Mouse (Mus musculus): ENCODE measurements at regions not wholly inside any gene's neighbourhood (a gene's known extent, or its start where the extent isn't known, plus 50 kb on each side); places are given as distances from the start of the nearest gene placed in this dataset.

- Histone ChIP-seq H3K27ac (ENCODE audit: poor library complexity, severe bottlenecking) (no peak overlapping the region), H3K9me3 (replicated peaks) (no peaks in the 10 kb centered on the region), H3K4me3 (no peak overlapping the region), H3K36me3 (no peaks in the 10 kb centered on the region), H3K9ac (no peak overlapping the region), H3K27me3 (replicated peaks) (no peaks in the 10 kb centered on the region), H3K4me1 (replicated peaks) (peaks cover 11% of the 10 kb centered on the region), H3K4me2 (no peak overlapping the region)
- ATAC-seq (ENCODE audit: insufficient number of reproducible peaks, low FRiP score), result no peak
- 82% methylated on average over 7 of the region's 7 CpGs for WGBS
Observed at GRCm38 (mm10) chr16:29981543-29981942, 82.6 kb upstream of the Hes1 start.

DNA sequence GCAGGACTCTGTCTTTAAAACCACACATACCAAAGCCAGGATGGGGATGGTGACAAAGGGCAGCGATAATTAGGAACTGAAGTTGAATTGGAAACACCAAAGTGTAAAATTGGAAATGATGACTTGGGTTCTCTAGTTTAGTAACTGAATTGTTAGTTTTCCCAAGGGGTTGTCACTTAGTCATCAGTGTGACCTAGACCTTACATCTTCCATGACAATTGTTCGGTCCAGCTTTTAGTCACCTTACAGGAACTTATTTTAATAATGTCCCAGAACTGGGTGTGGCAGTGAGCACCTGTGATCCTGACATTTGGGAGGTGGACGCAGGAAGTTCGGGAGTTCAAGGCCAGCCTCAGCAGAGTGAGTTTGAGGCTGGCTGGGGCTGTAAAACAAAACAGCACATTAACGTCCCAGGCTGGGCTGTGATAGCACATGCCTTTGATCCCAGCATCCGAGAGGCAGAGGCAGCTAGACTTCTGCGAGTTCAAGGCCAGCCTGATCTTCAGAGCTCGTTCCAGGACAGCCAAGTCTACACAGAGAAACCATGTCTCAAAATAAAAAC, 81.9 kb upstream of the Hes1 start:
- H3K27ac ChIP-seq (ENCODE audit: poor library complexity, severe bottlenecking), result no peak overlapping the region
- no peak overlapping the region for H3K9ac ChIP-seq
- H3K9me3 ChIP-seq (replicated peaks), result no peaks in the 10 kb centered on the region
- H3K4me3 ChIP-seq, result no peak overlapping the region
- 84% methylated on average over 8 of the region's 8 CpGs for WGBS
- ATAC-seq (ENCODE audit: insufficient number of reproducible peaks, low FRiP score), result no peak
- no peaks in the 10 kb centered on the region for H3K36me3 ChIP-seq
- H3K27me3 ChIP-seq (replicated peaks), result 0 out of 2 replicates have a peak, but pooled peaks cover 2% of the 10 kb centered on the region
- H3K4me1 ChIP-seq (replicated peaks), result peaks cover 11% of the 10 kb centered on the region
- no peak overlapping the region for H3K4me2 ChIP-seq

DNA sequence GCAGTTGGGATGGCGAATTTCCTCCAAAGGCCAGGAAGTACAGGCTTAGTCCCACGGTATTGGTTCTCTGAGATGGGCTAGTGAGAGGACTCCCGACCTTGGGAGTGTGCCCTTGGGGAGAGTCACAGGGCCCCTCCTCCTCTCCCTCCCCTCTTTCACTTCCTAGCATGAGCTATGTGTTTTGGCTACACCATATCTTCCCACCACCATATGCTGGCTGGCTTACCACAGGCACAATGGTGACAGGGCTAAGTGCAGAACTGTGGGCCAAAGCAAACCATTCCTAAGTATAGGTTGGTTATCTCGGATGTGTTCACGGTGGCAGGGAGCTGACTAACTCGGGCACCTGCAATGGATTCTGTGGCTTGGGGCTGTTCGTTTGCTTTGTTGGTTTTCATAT, 81.0 kb upstream of the Hes1 start:
- Histone ChIP-seq H3K9me3 (replicated peaks) (no peaks in the 10 kb centered on the region), H3K4me2 (no peak overlapping the region), H3K4me1 (replicated peaks) (peaks cover 11% of the 10 kb centered on the region), H3K27ac (ENCODE audit: poor library complexity, severe bottlenecking) (no peak overlapping the region), H3K9ac (no peak overlapping the region), H3K27me3 (replicated peaks) (0 out of 2 replicates have a peak, but pooled peaks cover 2% of the 10 kb centered on the region), H3K36me3 (no peaks in the 10 kb centered on the region), H3K4me3 (no peak overlapping the region)
- WGBS, result 43% methylated on average over 7 of the region's 7 CpGs
- ATAC-seq (ENCODE audit: insufficient number of reproducible peaks, low FRiP score), result no peak

- ATAC-seq (ENCODE audit: insufficient number of reproducible peaks, low FRiP score), result no peak
- 78% methylated on average over 11 of the region's 11 CpGs for WGBS
- Histone ChIP-seq H3K36me3 (no peaks in the 10 kb centered on the region), H3K27ac (ENCODE audit: poor library complexity, severe bottlenecking) (no peak overlapping the region), H3K4me1 (replicated peaks) (peaks cover 8% of the 10 kb centered on the region), H3K4me2 (no peak overlapping the region), H3K9ac (no peak overlapping the region), H3K9me3 (replicated peaks) (no peaks in the 10 kb centered on the region), H3K4me3 (no peak overlapping the region), H3K27me3 (replicated peaks) (0 out of 2 replicates have a peak, but pooled peaks cover 2% of the 10 kb centered on the region)
Observed at GRCm38 (mm10) chr16:29985126-29985931, 78.9 kb upstream of the Hes1 start.

DNA sequence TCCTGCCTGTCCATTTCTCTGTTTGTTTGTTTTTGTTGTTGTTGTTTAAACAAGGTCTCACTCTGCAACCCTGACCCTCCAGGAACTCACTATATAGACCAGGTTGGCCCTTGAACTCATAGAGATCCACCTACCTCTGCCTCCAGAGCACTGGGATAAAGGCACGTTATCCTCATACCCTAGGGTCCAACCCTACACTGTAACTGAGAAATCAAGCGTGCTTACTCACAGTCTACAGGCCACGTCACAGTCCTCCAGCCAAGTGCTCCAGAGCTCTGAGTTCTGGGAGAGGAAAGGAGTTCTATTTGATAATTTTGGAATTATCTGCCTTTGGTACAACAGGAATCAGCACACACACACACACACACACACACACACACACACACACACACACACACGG, 76.6 kb upstream of the Hes1 start:
- 86% methylated on average over 4 of the region's 4 CpGs for WGBS
- H3K9me3 ChIP-seq (replicated peaks), result no peaks in the 10 kb centered on the region
- no peak overlapping the region for H3K4me2 ChIP-seq
- ATAC-seq (ENCODE audit: insufficient number of reproducible peaks, low FRiP score), result no peak
- H3K27me3 ChIP-seq (replicated peaks), result 0 out of 2 replicates have a peak, but pooled peaks cover 2% of the 10 kb centered on the region
- H3K4me3 ChIP-seq, result no peak overlapping the region
- no peak overlapping the region for H3K9ac ChIP-seq
- no peaks in the 10 kb centered on the region for H3K36me3 ChIP-seq
- peaks cover 11% of the 10 kb centered on the region for H3K4me1 ChIP-seq (replicated peaks)
- no peak overlapping the region for H3K27ac ChIP-seq (ENCODE audit: poor library complexity, severe bottlenecking)

- no peak overlapping the region for H3K4me2 ChIP-seq
- H3K9me3 ChIP-seq (replicated peaks), result no peaks in the 10 kb centered on the region
- peaks cover 8% of the 10 kb centered on the region for H3K4me1 ChIP-seq (replicated peaks)
- H3K4me3 ChIP-seq, result no peak overlapping the region
- 0 out of 2 replicates have a peak, but pooled peaks cover 2% of the 10 kb centered on the region for H3K27me3 ChIP-seq (replicated peaks)
- ATAC-seq (ENCODE audit: insufficient number of reproducible peaks, low FRiP score), result no peak
- H3K36me3 ChIP-seq, result no peaks in the 10 kb centered on the region
- 90% methylated on average over 6 of the region's 6 CpGs for WGBS
- H3K27ac ChIP-seq (ENCODE audit: poor library complexity, severe bottlenecking), result no peak overlapping the region
- H3K9ac ChIP-seq, result no peak overlapping the region
Observed at GRCm38 (mm10) chr16:29987999-29988398, 76.2 kb upstream of the Hes1 start.

DNA sequence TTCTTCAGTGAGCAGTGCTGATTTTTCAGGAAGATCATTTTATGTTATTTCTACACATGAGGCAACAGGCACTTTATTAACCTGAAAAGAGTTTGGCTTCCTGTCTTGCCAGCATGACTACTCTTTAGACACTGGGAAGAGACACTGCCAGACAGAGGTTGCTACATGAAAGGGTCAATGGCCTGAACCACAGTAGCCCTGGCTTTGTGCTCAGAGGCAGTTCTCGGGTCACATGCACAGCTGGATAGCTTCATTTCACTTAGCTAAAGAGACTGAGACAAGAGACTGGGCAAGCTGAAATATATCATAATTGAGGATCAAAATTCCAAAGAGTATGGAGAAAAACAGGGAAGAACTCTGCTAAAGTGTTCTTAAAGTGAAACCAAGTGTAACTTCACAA, 74.9 kb upstream of the Hes1 start:
- Histone ChIP-seq H3K9me3 (replicated peaks) (no peaks in the 10 kb centered on the region), H3K4me1 (replicated peaks) (peaks cover 4% of the 10 kb centered on the region), H3K36me3 (no peaks in the 10 kb centered on the region), H3K4me2 (no peak overlapping the region), H3K9ac (no peak overlapping the region), H3K27me3 (replicated peaks) (0 out of 2 replicates have a peak, but pooled peaks cover 2% of the 10 kb centered on the region), H3K27ac (ENCODE audit: poor library complexity, severe bottlenecking) (no peak overlapping the region), H3K4me3 (no peak overlapping the region)
- WGBS, result 53% methylated on average over 1 of the region's 1 CpGs
- no peak for ATAC-seq (ENCODE audit: insufficient number of reproducible peaks, low FRiP score)

GRCm38 (mm10) chr16:29990393-29990792, 73.8 kb upstream of the Hes1 start:
- 77% methylated on average over 3 of the region's 3 CpGs for WGBS
- Histone ChIP-seq H3K9ac (no peak overlapping the region), H3K4me1 (replicated peaks) (peaks cover 4% of the 10 kb centered on the region), H3K27me3 (replicated peaks) (0 out of 2 replicates have a peak, but pooled peaks cover 2% of the 10 kb centered on the region), H3K36me3 (no peaks in the 10 kb centered on the region), H3K9me3 (replicated peaks) (no peaks in the 10 kb centered on the region), H3K4me3 (no peak overlapping the region), H3K4me2 (no peak overlapping the region), H3K27ac (ENCODE audit: poor library complexity, severe bottlenecking) (no peak overlapping the region)
- ATAC-seq (ENCODE audit: insufficient number of reproducible peaks, low FRiP score), result no peak

- WGBS, result 70% methylated on average over 9 of the region's 9 CpGs
- H3K4me3 ChIP-seq, result no peak overlapping the region
Observed at GRCm38 (mm10) chr16:29990795-29991587, 73.2 kb upstream of the Hes1 start.

GRCm38 (mm10) chr16:29991876-29992380, 72.3 kb upstream of the Hes1 start:
- no peak overlapping the region for H3K4me2 ChIP-seq
- H3K27ac ChIP-seq (ENCODE audit: poor library complexity, severe bottlenecking), result no peak overlapping the region
- WGBS, result 92% methylated on average over 8 of the region's 8 CpGs
- no peak overlapping the region for H3K4me3 ChIP-seq
- H3K36me3 ChIP-seq, result no peaks in the 10 kb centered on the region
- H3K9me3 ChIP-seq (replicated peaks), result no peaks in the 10 kb centered on the region
- ATAC-seq (ENCODE audit: insufficient number of reproducible peaks, low FRiP score), result no peak
- no peak overlapping the region for H3K9ac ChIP-seq
- H3K27me3 ChIP-seq (replicated peaks), result no peaks in the 10 kb centered on the region
- H3K4me1 ChIP-seq (replicated peaks), result peaks cover 18% of the 10 kb centered on the region

More at GRCm38 (mm10) chr16:29990795-29991587, 73.2 kb upstream of the Hes1 start:
- no peaks in the 10 kb centered on the region for H3K9me3 ChIP-seq (replicated peaks)
- peaks cover 10% of the 10 kb centered on the region for H3K4me1 ChIP-seq (replicated peaks)
- H3K27ac ChIP-seq (ENCODE audit: poor library complexity, severe bottlenecking), result no peak overlapping the region
- ATAC-seq (ENCODE audit: insufficient number of reproducible peaks, low FRiP score), result no peak
- H3K27me3 ChIP-seq (replicated peaks), result 0 out of 2 replicates have a peak, but pooled peaks cover 2% of the 10 kb centered on the region
- H3K9ac ChIP-seq, result no peak overlapping the region
- no peaks in the 10 kb centered on the region for H3K36me3 ChIP-seq
- no peak overlapping the region for H3K4me2 ChIP-seq

DNA sequence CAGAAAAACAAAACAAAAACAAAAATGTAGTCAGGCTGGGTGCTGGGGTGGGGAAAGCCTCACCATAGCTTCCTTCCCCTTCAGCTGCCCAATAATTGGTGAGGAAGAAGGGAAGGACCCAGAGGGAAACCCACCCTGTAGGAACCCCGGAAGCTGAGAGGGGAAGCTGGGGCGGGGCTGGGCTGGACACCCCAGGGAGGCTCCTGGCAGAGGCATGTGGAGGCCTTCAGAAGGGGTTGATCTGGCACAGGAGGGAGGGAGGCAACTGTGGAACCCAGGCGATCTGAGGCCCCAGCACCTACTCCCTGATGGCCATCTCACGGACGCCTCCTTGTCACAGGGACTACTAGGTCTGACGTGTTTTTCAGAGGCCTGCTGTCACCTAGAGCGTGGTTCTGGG, 71.1 kb upstream of the Hes1 start:
- no peak for ATAC-seq (ENCODE audit: insufficient number of reproducible peaks, low FRiP score)
- Histone ChIP-seq H3K36me3 (no peaks in the 10 kb centered on the region), H3K4me3 (no peak overlapping the region), H3K27ac (ENCODE audit: poor library complexity, severe bottlenecking) (no peak overlapping the region), H3K4me1 (replicated peaks) (peaks cover 18% of the 10 kb centered on the region), H3K27me3 (replicated peaks) (no peaks in the 10 kb centered on the region), H3K9ac (no peak overlapping the region), H3K4me2 (no peak overlapping the region), H3K9me3 (replicated peaks) (no peaks in the 10 kb centered on the region)
- 71% methylated on average over 7 of the region's 7 CpGs for WGBS

All from heart, embryonic 12.5 days (tissue).